Mouse (Mus musculus): ENCODE results near the gene Sdsl.

Sdsl gene

DNA sequence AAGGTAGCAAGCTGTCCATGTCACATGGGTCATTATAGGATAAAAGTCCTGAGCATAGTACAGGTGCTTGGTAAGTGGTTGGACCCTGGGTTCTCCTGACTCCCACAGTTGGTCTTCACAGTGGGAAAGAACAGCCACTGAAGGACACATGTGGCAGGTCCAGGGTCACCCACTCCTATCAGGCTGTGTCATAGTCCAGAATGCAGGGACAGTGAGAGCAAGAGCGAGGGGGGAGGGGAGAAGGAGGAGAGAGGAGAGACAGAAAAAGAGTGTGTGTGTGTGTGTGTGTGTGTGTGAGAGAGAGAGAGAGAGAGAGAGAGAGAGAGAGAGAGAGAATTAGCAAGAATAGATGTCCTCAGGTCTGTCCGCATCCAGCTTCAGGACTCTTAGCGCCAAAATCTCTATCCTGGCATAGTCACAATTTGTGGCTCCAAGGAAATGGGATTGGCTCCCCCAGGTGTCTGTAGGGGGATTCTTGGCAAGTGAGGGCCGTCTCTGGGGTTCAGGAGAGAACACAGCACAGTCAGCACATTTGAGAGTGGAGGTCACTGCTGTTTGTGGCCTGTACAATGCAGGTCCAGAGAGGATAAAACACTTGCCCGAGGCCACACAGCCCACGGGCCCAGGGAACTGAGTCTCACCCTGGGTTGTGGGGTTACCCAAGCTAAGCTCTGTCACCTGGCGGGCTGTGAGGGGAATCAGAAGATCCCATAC lies 15.6 kb downstream of the Sdsl start:
- DNase-seq (ENCODE audit: low spot score in 2 of 2) = no peak

GRCm38 (mm10) chr5:120456253-120456652 lies 16.4 kb downstream of the Sdsl start:
- DNase-seq (ENCODE audit: low spot score in 2 of 2) = no peak

- DNase-seq (ENCODE audit: low spot score in 2 of 2) = no peak
Observed at GRCm38 (mm10) chr5:120454756-120455337, 17.8 kb downstream of the Sdsl start.

GRCm38 (mm10) chr5:120447305-120447704 lies 25.3 kb downstream of the Sdsl start:
- no peak for DNase-seq (ENCODE audit: low spot score in 2 of 2)

DNA sequence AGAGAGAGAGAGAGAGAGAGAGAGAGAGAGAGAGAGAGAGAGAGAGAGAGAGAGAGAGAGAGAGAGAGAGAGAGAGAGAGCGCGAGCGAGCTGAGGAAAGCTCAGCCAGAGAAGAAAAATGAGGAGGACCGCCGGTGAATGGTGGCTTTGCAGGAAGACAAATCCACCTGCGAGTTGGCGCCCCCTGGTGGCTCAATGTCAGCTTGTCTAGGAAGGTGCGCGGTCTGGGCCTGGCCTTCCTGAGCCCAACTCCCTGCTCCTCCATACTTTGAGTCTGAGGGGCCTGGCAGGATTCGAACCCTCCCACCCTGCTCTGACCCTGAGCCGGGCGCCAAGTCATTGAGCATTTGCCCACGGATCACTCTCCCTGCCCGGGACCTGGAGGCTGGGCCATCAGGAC lies 31.9 kb downstream of the Sdsl start:
- peak; percentile 77 to 91 for DNase-seq (ENCODE audit: low spot score in 2 of 2)

GRCm38 (mm10) chr5:120439887-120440670 lies 32.5 kb downstream of the Sdsl start:
- DNase-seq (ENCODE audit: low spot score in 2 of 2) = no peak

GRCm38 (mm10) chr5:120438991-120439710 lies 33.5 kb downstream of the Sdsl start:
- DNase-seq (ENCODE audit: low spot score in 2 of 2) = no peak

DNA sequence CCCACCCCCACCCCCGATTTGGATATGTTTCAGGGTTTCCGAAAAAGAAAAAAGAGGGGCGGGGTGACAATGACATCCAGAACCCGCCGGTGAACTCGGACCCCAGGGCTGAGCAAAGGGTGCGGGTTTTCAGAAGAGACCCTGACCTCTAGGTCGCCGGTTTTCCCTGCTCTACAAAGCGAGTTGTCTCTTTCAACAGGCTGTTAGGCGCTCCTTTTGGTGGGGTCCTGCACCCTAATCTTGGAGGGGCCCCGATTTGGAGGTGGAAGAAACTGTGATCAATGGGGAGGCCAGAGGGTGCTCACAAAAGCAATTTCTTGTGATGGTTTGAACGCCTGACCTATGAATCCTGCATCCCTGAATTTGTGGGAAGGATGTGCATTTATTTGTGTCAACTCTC lies 34.1 kb downstream of the Sdsl start:
- DNase-seq (ENCODE audit: low spot score in 2 of 2) = no peak

DNA sequence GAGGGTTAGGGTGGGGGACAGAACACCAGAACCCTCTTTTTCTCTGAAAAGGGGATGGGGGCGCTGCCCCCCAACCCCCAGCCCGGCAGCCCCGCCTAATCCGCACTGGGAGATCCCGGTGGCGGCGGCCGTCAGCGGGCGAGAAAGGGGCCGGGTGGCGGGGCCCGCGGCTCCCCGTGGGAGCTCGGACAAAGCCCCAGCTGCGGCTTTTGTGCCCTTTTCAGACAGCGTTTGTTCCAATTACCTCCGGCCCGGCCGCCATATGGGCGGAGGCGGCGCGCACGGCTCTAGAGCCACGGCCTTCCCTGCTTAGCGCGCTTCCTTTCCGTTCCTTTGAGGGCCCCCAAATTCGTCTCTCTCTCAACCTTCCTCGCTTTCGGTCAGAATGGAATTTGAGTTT lies 34.6 kb downstream of the Sdsl start:
- no peak for DNase-seq (ENCODE audit: low spot score in 2 of 2)

GRCm38 (mm10) chr5:120437539-120437938 lies 35.1 kb downstream of the Sdsl start:
- DNase-seq (ENCODE audit: low spot score in 2 of 2) = no peak

GRCm38 (mm10) chr5:120436885-120437495 lies 35.6 kb downstream of the Sdsl start:
- DNase-seq (ENCODE audit: low spot score in 2 of 2) = no peak

- no peak for DNase-seq (ENCODE audit: low spot score in 2 of 2)
Observed at GRCm38 (mm10) chr5:120435731-120436501, 36.7 kb downstream of the Sdsl start.

GRCm38 (mm10) chr5:120435006-120435681 lies 37.5 kb downstream of the Sdsl start:
- DNase-seq (ENCODE audit: low spot score in 2 of 2) = no peak

DNA sequence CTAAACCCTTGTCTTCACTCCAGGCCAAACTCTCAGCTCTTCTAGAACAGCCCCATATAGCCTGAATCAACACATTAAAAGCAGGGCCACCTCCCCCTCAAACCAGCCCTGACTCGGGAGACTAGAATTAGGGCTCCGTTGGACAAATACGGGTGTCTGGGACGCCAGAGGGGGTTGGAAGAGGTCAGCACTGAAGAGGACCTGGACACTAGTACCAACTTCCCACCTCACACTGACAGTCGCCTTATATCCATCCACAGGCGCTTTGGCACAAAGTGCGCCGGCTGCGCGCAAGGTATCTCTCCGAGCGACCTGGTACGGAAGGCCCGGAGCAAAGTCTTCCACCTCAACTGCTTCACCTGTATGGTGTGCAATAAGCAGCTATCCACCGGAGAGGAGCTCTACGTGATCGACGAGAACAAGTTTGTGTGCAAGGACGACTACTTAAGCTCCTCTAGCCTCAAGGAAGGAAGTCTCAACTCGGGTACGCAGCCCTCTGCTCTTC lies 38.3 kb downstream of the Sdsl start:
- no peak for DNase-seq (ENCODE audit: low spot score in 2 of 2)

- DNase-seq (ENCODE audit: low spot score in 2 of 2) = no peak
Observed at GRCm38 (mm10) chr5:120433135-120433760, 39.4 kb downstream of the Sdsl start.

DNA sequence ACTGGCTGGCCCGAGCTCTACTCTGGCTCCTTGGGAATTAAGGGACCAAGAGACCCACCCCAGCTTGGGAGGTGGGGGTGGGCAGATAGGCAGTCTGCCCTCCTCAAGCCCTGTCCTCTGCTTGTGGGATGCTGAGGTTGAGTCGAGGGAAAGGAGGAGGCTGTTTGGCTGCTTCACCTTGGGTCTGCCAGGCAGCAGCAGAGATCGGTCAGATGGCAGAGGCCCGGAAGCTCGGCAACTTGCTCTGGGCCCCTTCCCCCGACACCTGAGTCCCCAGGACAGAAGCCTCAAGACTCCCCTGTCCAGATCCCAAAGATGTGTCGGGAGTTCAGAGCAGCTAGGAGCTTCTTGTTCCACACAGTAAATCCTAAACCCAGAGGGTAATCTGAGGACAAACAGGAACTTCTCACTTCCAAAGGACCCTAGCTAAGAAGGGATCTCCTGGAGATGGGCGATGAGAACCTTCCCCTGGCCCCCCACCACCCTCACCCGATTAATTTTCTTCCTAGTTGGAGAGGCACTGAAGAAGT lies 40.1 kb downstream of the Sdsl start:
- DNase-seq (ENCODE audit: low spot score in 2 of 2) = no peak

GRCm38 (mm10) chr5:120431649-120432485 lies 40.7 kb downstream of the Sdsl start, which contains the start of gene Lhx5:
TSS of gene Lhx5 (plus strand) at chr5:120431699.
- no peak for DNase-seq (ENCODE audit: low spot score in 2 of 2)

GRCm38 (mm10) chr5:120431001-120431583 lies 41.5 kb downstream of the Sdsl start:
- DNase-seq (ENCODE audit: low spot score in 2 of 2) = no peak

Data from spleen, postnatal 10 days (tissue).